Mouse (Mus musculus) heart, embryonic 12.5 days (tissue): ENCODE results near the gene Krtap4-13. TPM values are rescaled to one million over a fixed set of nuclear protein-coding genes. Genes with fewer than 3 reads are reported as not detected.
"Not testable (repeated sequence)": the region's sequence is repeated elsewhere in the genome, so short reads cannot be mapped to it uniquely, and the experiment has no call there.

ENCODE experiments used
- ATAC-seq: fragments of 200-750 bp; cut with Nextera tagmentation; 2 replicates; pipeline ENCODE4 v1.8.0; 2017; ENCODE audit warnings: moderate TSS enrichment, moderate library complexity; ENCODE audit not compliant: insufficient number of reproducible peaks, low FRiP score
- H3K27ac ChIP-seq: fragments of 300-500 bp; sonication (generic); 2 replicates; pipeline ENCODE4 v1.5.1; 2016; ENCODE audit warnings: mild to moderate bottlenecking, moderate library complexity; ENCODE audit not compliant: poor library complexity, severe bottlenecking
- H3K27me3 ChIP-seq: fragments of 300-500 bp; sonication (generic); replicated peaks from 2 replicates; pipeline ENCODE4 v1.6.1; 2016; ENCODE audit warnings: mild to moderate bottlenecking, moderate library complexity
- H3K36me3 ChIP-seq: fragments of 300-500 bp; sonication (generic); 2 replicates; pipeline ENCODE4 v1.6.1; 2016; ENCODE audit warnings: mild to moderate bottlenecking, moderate library complexity
- H3K4me1 ChIP-seq: fragments of 300-500 bp; sonication (generic); replicated peaks from 2 replicates; pipeline ENCODE4 v1.6.1; 2016; ENCODE audit warnings: mild to moderate bottlenecking
- H3K4me2 ChIP-seq: fragments of 300-500 bp; sonication (generic); 2 replicates; pipeline ENCODE4 v1.6.1; 2016; ENCODE audit warnings: mild to moderate bottlenecking, moderate library complexity
- H3K4me3 ChIP-seq: fragments of 300-500 bp; sonication (generic); 2 replicates; pipeline ENCODE4 v1.5.1; 2016; ENCODE audit warnings: mild to moderate bottlenecking
- H3K9ac ChIP-seq: fragments of 300-500 bp; sonication (generic); 2 replicates; pipeline ENCODE4 v1.6.1; 2016; ENCODE audit warnings: mild to moderate bottlenecking, moderate library complexity
- H3K9me3 ChIP-seq: fragments of 300-500 bp; sonication (generic); replicated peaks from 2 replicates; pipeline ENCODE4 v1.6.1; 2016; ENCODE audit warnings: mild to moderate bottlenecking, moderate library complexity
- WGBS: fragments of 180-500 bp; shearing (Covaris S2); methylation state at CpG from one replicate; pipeline ENCODE4 v1.1.7; 2016; 5-methylcytosine and 5-hydroxymethylcytosine counted together
- polyA plus RNA-seq: library from polyadenylated mRNA; unstranded; fragments of >200 nt; fragmentation: Nextera tagmentation; extraction: Ambion mirVana; gene quantifications from 2 replicates; pipeline ENCODE4 v1.2.1, GENCODE M21; 2016

The Krtap4-13 gene
- polyA plus RNA-seq, 1 experiment from 2014 or later = not detected

GRCm38 (mm10) chr11:99784900-99785299 is 24.8 kb downstream of the Krtap4-13 start, which contains the start of gene Krtap4-9:
Gene Krtap4-9, plus strand, starts transcription at chr11:99785200.
- H3K4me3 ChIP-seq, H3K36me3 ChIP-seq, ATAC-seq, H3K4me2 ChIP-seq, H3K27me3 ChIP-seq, H3K9ac ChIP-seq, H3K9me3 ChIP-seq, H3K27ac ChIP-seq, H3K4me1 ChIP-seq: not testable (repeated sequence)

GRCm38 (mm10) chr11:99780604-99781003 is 29.1 kb downstream of the Krtap4-13 start, which contains the start of gene Krtap4-8:
Gene Krtap4-8, minus strand, starts transcription at chr11:99780704.
- WGBS = 87% methylated on average over 2 of the region's 2 CpGs
- no peak for ATAC-seq

GRCm38 (mm10) chr11:99778401-99778800 is 31.3 kb downstream of the Krtap4-13 start:
- ATAC-seq = no peak

More at GRCm38 (mm10) chr11:99780604-99781003, 29.1 kb downstream of the Krtap4-13 start, which contains the start of gene Krtap4-8:
- Histone ChIP-seq H3K4me1 (peaks cover 5% of the 10 kb centered on the region; the same call in 1 of the 2 replicates), H3K4me3 (no peak within 1 kb of the TSS), H3K9ac (no peak within 1 kb of the TSS), H3K4me2 (no peak within 1 kb of the TSS), H3K36me3 (no peaks in the 10 kb centered on the region), H3K9me3 (no peaks in the 10 kb centered on the region), H3K27me3 (no peaks in the 10 kb centered on the region), H3K27ac (no peak within 1 kb of the TSS)

GRCm38 (mm10) chr11:99772813-99773212 is 36.9 kb downstream of the Krtap4-13 start, which contains the start of gene Gm11595:
Gene Gm11595, minus strand, starts transcription at chr11:99772913.
- not testable (repeated sequence) for H3K27me3 ChIP-seq, H3K36me3 ChIP-seq, ATAC-seq, H3K4me3 ChIP-seq, H3K4me1 ChIP-seq, H3K9me3 ChIP-seq, H3K4me2 ChIP-seq, H3K27ac ChIP-seq, H3K9ac ChIP-seq

More at GRCm38 (mm10) chr11:99778401-99778800, 31.3 kb downstream of the Krtap4-13 start:
- no peaks in the 10 kb centered on the region for H3K9me3 ChIP-seq
- H3K36me3 ChIP-seq = no peaks in the 10 kb centered on the region
- H3K4me1 ChIP-seq = peaks cover 5% of the 10 kb centered on the region; the same call in 1 of the 2 replicates
- 68% methylated on average over 7 of the region's 7 CpGs for WGBS
- H3K9ac ChIP-seq = no peak overlapping the region
- no peaks in the 10 kb centered on the region for H3K27me3 ChIP-seq
- H3K4me3 ChIP-seq = no peak overlapping the region
- no peak overlapping the region for H3K27ac ChIP-seq
- H3K4me2 ChIP-seq = no peak overlapping the region

DNA sequence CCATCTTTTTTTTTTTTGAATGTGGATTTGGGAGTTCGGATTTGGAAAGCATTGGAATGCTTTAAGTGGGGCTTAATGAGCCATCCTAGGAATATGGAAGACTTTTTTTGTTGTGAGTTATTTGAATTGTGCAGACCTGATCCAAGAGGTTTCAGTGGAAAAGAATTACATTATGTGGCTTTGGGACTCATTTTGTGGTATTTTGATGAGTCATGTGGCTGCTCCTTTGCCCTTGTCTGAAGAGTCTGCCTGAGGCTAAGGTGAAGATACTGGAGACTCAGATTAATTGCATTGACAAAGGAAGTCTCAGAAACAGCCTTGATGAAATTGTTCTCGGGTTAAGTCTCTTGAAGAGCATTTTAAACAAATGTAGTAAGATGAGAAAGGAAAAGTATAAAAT is 41.3 kb downstream of the Krtap4-13 start:
- Histone ChIP-seq H3K27me3 (0 out of 2 replicates have a peak, but pooled peaks cover 4% of the 10 kb centered on the region), H3K4me1 (no peaks in the 10 kb centered on the region), H3K9ac (no peak overlapping the region), H3K4me3 (no peak overlapping the region), H3K27ac (no peak overlapping the region), H3K36me3 (no peaks in the 10 kb centered on the region), H3K9me3 (no peaks in the 10 kb centered on the region), H3K4me2 (no peak overlapping the region)
- ATAC-seq = no peak
- 72% methylated on average over 2 of the region's 2 CpGs for WGBS

Other genes with a start within 250 kb of the Krtap4-13 start
- not detected in 2 replicates for gene Krtap3-1, start 243.3 kb downstream of the Krtap4-13 start, polyA plus RNA-seq
- not detected in 2 replicates for gene Krtap1-5, start 228.9 kb downstream of the Krtap4-13 start, polyA plus RNA-seq
- gene Krtap1-4, start 226.2 kb downstream of the Krtap4-13 start, polyA plus RNA-seq = not detected in 2 replicates
- gene Krtap1-3, start 218.6 kb downstream of the Krtap4-13 start, polyA plus RNA-seq = not detected in 2 replicates
- gene Krtap9-3, start 211.8 kb downstream of the Krtap4-13 start, polyA plus RNA-seq = not detected in 2 replicates
- gene Gm11938, start 206.6 kb downstream of the Krtap4-13 start, polyA plus RNA-seq = not detected in 2 replicates
- gene Gm11937, start 199.7 kb downstream of the Krtap4-13 start, polyA plus RNA-seq = not detected in 2 replicates
- not detected in 2 replicates for gene Krtap2-4, start 195.0 kb downstream of the Krtap4-13 start, polyA plus RNA-seq
- not detected in 2 replicates for gene Gm11562, start 189.5 kb downstream of the Krtap4-13 start, polyA plus RNA-seq
- not detected in 2 replicates for gene Krtap4-1, start 181.7 kb downstream of the Krtap4-13 start, polyA plus RNA-seq
- not detected in 2 replicates for gene Krtap4-2, start 174.8 kb downstream of the Krtap4-13 start, polyA plus RNA-seq
- not detected in 2 replicates for gene Krtap4-7, start 165.8 kb downstream of the Krtap4-13 start, polyA plus RNA-seq
- gene Gm11555, start 159.7 kb downstream of the Krtap4-13 start, polyA plus RNA-seq = not detected in 2 replicates
- gene Gm11563, start 150.9 kb downstream of the Krtap4-13 start, polyA plus RNA-seq = not detected in 2 replicates
- gene Krtap4-6, start 143.9 kb downstream of the Krtap4-13 start, polyA plus RNA-seq = not detected in 2 replicates
- gene Gm14190, start 119.2 kb downstream of the Krtap4-13 start, polyA plus RNA-seq = not detected in 2 replicates
- not detected in 2 replicates for gene Gm14180, start 75.6 kb downstream of the Krtap4-13 start, polyA plus RNA-seq
- not detected in 2 replicates for gene Gm11595, start 37.0 kb downstream of the Krtap4-13 start, polyA plus RNA-seq
- not detected in 2 replicates for gene Krtap4-8, start 29.2 kb downstream of the Krtap4-13 start, polyA plus RNA-seq
- gene Krtap4-9, start 24.7 kb downstream of the Krtap4-13 start, polyA plus RNA-seq = not detected in 2 replicates
- gene Gm11596, start 16.4 kb downstream of the Krtap4-13 start, polyA plus RNA-seq = not detected in 2 replicates
- gene Gm11569, start 11.0 kb downstream of the Krtap4-13 start, polyA plus RNA-seq = not detected in 2 replicates
- not detected in 2 replicates for gene Gm11554, start 5.4 kb downstream of the Krtap4-13 start, polyA plus RNA-seq
- not detected in 2 replicates for gene Gm11564, start 5.8 kb upstream of the Krtap4-13 start, polyA plus RNA-seq
- not detected in 2 replicates for gene 2300003K06Rik, start 28.2 kb upstream of the Krtap4-13 start, polyA plus RNA-seq
- not detected in 2 replicates for gene Krtap4-16, start 41.7 kb upstream of the Krtap4-13 start, polyA plus RNA-seq
- not detected in 2 replicates for gene Gm11568, start 48.0 kb upstream of the Krtap4-13 start, polyA plus RNA-seq
- not detected in 2 replicates for gene Gm11559, start 54.6 kb upstream of the Krtap4-13 start, polyA plus RNA-seq
- not detected in 2 replicates for gene Krtap9-1, start 63.5 kb upstream of the Krtap4-13 start, polyA plus RNA-seq
- gene Gm11567, start 69.3 kb upstream of the Krtap4-13 start, polyA plus RNA-seq = not detected in 2 replicates
- not detected in 2 replicates for gene Krtap31-1, start 98.0 kb upstream of the Krtap4-13 start, polyA plus RNA-seq
- not detected in 2 replicates for gene Gm11565, start 104.9 kb upstream of the Krtap4-13 start, polyA plus RNA-seq
- not detected in 2 replicates for gene Krtap31-2, start 126.4 kb upstream of the Krtap4-13 start, polyA plus RNA-seq
- gene Krtap9-5, start 138.6 kb upstream of the Krtap4-13 start, polyA plus RNA-seq = not detected in 2 replicates
- not detected in 2 replicates for gene Krtap29-1, start 169.2 kb upstream of the Krtap4-13 start, polyA plus RNA-seq
- gene Krtap16-1, start 176.7 kb upstream of the Krtap4-13 start, polyA plus RNA-seq = not detected in 2 replicates
- gene Krtap17-1, start 184.1 kb upstream of the Krtap4-13 start, polyA plus RNA-seq = not detected in 2 replicates
- gene Krt33a, start 206.3 kb upstream of the Krtap4-13 start, polyA plus RNA-seq = not detected in 2 replicates
- not detected in 2 replicates for gene Krt33b, start 220.0 kb upstream of the Krtap4-13 start, polyA plus RNA-seq
- not detected in 2 replicates for gene Krt34, start 231.7 kb upstream of the Krtap4-13 start, polyA plus RNA-seq
- gene Krt31, start 240.7 kb upstream of the Krtap4-13 start, polyA plus RNA-seq = not detected in 2 replicates